Mouse (Mus musculus) heart, postnatal 10 days (tissue): ENCODE measurements around the gene Mep1a. TPM values are rescaled to one million over a fixed set of nuclear protein-coding genes. Genes with fewer than 3 reads are reported as not detected.
"Not testable (repeated sequence)": the region's sequence is repeated elsewhere in the genome, so short reads cannot be mapped to it uniquely, and the experiment has no call there.

Source experiments
- DNase-seq, 2 experiments: peaks; one replicate each; pipeline ENCODE4 v3.0.0; 2021
- intact Hi-C: fragments of 180-260 bp; cut with DNase I; formaldehyde crosslinking; loops from one replicate; pipeline ENCODE4 v1.15.1; 2025
- total RNA-seq, 2 experiments: library from RNA; stranded (reverse); gene quantifications; 2 replicates each; pipeline ENCODE4 v1.2.3; 2021

Gene Mep1a
- not detected for total RNA-seq

DNA sequence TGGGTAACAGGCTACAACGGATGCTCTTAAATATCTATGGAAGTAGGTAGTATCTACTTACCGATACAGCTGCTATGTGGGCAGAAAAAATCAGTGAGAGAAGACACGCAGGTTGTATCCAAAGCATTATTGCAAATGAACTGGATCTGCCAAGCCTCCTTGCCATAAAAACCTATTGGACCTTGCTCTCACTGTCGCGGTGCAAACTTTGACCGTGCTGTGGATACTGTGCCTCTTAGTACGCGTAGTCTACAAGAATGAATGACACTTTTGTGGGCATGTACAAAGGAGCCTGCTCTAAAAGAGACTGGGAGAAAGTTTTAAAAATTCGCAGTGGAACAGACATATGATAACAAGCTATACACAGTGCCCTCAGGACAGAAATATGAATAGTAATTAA, at the start of gene Mep1a:
TSS of gene Mep1a (minus strand) at position 221 of the 400 bp plus-strand sequence.
- no peak for DNase-seq
- intact Hi-C loops = no loop called here

- DNase-seq = no peak
- intact Hi-C loops = no loop called here
These were observed 48.6 kb upstream of the Mep1a start for GRCm38 (mm10) chr17:43551122-43551630.

DNA sequence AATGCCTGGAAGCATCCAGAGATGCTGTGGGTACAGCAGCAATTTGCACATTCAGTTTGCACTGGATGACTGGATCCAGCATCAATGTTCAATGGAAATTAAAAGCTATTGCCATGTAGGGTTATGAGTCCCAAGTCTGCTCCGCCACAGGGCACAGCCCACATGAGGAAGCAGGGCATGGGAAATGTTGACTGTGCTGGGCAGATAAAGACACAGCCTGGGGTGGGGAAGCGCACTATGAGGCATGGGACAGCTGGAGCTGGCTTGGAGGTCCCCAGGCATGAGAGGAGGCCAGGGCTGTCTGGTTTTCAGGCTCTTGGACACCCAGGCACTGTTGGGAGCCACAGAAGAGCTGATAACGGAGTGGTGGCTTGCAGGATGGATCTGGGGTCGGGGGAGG, 41.4 kb upstream of the Mep1a start:
- no peak for DNase-seq
- intact Hi-C loops = no loop called here

GRCm38 (mm10) chr17:43543539-43543938, 40.9 kb upstream of the Mep1a start, which contains the start of gene Ankrd66:
Ankrd66 (minus strand) TSS chr17:43543639.
- no peak for DNase-seq
- intact Hi-C loops = no loop called here

GRCm38 (mm10) chr17:43538767-43539166, 36.2 kb upstream of the Mep1a start:
- DNase-seq = no peak
- intact Hi-C loops = no loop called here

DNA sequence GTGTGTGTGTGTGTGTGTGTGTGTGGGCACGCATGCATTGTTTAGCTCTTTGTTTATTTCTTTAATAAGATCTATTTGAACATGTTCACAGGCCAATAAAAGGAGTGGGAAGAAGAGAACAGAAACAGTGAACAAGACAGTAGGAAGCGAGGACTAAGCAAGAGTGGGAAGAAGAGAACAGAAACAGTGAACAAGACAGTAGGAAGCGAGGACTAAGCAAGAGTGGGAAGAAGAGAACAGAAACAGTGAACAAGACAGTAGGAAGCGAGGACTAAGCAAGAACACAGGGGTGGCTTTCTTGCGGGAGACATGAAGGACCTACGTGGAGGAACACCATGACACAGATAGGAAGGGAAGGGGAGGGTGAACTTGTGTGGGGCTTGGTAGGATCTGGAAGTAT, 34.2 kb upstream of the Mep1a start:
- DNase-seq, intact Hi-C loops: not testable (repeated sequence)

DNA sequence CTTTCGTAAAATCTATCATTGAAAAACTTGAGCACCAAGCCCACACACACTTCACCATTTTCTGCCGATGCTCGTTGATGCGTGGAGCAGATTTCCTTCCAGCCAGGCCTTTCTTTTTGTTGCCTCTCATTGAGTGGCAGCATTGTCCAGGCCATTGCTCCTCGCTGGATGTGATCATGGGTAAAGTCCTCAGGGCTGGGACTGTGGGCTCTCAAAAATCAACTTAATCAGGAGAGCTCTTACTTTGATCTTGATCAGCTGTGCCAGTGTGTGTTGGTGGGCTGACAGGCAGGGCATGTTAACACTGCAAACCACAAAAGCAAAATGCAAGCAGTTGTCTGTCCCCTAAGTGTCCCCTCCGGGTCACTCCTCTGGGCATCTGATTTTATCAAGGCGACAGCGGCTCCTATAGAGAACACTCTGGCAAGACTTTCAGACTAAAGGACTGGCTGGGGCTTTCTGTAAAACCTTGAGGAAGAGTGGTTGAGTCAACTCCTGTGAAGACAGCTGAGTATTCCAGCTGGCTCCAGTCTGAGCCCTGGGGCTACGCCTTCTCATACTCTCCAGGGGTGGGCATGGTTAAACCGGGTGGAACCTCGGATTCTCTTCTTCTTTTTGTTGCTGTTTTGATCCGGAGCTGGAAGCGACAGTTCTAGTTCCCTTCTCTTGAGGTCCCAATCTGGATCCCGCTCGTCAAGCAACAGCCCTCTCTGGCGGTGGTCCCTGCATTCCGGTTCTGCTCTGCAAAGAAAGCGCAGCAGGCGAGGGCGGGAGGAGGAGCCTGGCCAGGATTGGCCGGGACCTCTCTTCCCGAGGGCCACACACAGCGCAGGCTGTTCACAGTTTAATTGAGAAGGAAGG, 32.0 kb upstream of the Mep1a start:
- DNase-seq = peak; percentile 54 to 67

GRCm38 (mm10) chr17:43531192-43531591, 28.6 kb upstream of the Mep1a start:
- intact Hi-C loops = no loop called here

More for the DNA sequence above, 32.0 kb upstream of the Mep1a start:
- intact Hi-C loops = no loop called here

DNA sequence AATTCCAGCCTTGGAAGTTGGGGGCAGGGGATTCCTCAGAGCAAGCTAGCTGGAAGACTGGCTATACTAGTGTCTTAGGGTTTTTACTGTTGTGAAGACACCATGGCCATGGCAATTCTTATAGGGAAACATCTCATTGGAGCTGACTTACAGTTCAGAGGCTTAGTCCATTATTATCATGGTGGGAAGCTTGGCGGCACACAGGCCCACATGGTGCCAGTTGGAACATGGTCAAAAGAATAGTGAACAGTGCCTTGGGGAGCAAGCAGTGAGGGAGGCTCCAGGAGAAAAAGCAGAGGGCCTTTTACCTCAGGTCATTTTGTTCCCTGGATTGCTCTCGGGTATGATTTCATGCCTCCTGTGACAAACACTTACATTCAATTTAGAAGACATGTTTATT, 27.9 kb upstream of the Mep1a start:
- DNase-seq = no peak
- intact Hi-C loops = no loop called here

More at GRCm38 (mm10) chr17:43531192-43531591, 28.6 kb upstream of the Mep1a start:
- no peak for DNase-seq

DNA sequence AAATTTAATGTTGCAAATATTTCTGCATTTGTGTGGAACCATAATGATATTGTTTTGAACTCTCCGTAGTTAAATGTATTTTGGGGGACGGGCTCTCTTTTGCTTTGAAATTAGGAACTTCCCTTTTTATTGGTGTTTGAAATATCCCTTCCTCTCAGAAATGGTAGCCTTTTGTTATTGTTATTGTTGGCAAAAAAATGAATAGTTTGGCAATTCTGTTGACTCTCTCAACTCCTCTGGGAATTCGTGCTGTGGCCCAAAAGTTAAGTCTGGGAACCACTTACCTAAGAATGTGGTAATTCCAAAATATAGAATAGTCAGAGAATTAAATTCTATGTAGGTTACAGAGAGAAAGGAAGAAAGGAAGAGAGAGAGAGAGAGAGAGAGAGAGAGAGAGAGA, 17.6 kb upstream of the Mep1a start:
- intact Hi-C loops = no loop called here

GRCm38 (mm10) chr17:43518644-43519409, 16.2 kb upstream of the Mep1a start:
- peak; percentile 70 to 86 for DNase-seq

More for the DNA sequence above, 17.6 kb upstream of the Mep1a start:
- DNase-seq = no peak

DNA sequence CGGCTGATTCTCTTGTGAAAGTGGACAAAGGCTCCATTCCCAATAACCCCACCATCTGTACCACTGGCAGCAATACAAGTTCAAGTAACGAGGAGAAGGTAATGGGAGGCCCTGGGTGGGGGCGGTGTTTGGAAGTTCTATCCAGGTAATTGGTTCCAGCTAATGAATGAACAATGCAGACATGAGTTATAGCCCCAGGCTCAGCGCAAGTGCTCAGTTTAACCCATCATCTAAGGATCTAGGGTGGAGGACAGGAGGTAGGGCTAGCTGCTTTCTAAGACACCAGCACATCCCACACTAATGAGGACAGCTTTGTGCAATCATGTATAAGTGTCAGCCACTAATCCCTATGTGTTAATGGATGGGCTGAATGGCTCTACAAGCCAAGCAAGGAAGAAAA, 8.2 kb upstream of the Mep1a start:
- intact Hi-C loops = no loop called here
- no peak for DNase-seq

More at GRCm38 (mm10) chr17:43518644-43519409, 16.2 kb upstream of the Mep1a start:
- intact Hi-C loops = loop anchor here (1.0 to 5.0 kb wide), 4 partner anchors 87 to 254 kb away; no protein-coding TSS in a partner anchor

GRCm38 (mm10) chr17:43504594-43504934, 2.0 kb upstream of the Mep1a start:
- intact Hi-C loops = no loop called here
- no peak for DNase-seq

DNA sequence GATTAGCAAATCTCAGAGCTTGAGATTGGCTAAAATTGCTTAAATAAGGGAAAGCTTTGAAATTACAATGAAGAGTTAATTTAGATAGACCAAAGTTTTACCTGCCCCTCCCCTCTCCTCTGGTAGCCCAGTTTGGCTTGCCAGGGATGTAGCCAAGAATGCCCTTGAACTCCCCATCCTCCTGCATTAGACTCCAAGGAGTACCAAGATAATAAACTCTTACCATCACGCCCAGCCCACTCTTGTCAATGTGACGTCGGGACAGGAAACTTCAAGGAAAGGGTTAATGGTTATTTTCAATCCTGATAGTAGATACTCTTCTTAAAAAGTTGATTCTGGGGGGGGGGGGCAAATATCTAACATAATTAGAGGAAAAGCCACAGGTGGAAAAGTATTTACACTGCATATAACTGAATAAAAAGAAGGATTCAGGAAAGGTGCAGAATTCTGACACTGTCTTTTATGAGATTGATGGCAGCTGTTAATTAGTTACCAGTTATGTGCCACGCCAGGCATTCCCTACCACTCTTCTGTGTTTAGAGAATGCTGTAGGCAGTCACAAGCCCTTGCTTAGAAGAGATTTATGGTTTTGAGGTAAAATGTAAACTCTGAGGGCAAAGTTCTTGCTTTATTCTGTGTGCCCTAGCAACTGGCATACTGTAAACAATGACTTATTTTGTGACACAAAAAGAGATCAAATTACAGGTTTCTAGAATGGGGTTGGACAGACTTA, 1.4 kb upstream of the Mep1a start:
- DNase-seq = no peak
- intact Hi-C loops = no loop called here

- no peak for DNase-seq
- intact Hi-C loops = no loop called here
These were observed 981 bp downstream of the Mep1a start for GRCm38 (mm10) chr17:43501631-43502030.

GRCm38 (mm10) chr17:43501223-43501622, 1.4 kb downstream of the Mep1a start:
- DNase-seq = no peak
- intact Hi-C loops = no loop called here

DNA sequence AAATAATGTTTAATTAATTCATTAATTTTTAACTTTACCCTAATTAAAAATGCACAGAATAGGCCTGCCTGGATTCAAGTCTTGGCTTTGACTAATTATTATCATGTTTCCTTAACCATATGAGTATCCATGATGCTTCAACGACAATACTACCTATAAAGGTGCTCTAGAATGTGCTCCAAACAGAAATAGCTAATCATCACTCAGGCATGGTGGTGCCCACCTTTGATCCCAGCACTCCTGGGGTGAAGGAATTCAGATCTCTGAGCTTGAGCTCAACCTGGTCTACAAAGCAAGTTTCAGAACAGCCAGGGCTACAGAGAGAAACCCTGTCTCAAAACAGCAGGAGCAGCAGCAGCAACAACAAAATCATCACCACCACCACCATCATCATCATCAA, 2.1 kb downstream of the Mep1a start:
- DNase-seq = no peak
- intact Hi-C loops = no loop called here

DNA sequence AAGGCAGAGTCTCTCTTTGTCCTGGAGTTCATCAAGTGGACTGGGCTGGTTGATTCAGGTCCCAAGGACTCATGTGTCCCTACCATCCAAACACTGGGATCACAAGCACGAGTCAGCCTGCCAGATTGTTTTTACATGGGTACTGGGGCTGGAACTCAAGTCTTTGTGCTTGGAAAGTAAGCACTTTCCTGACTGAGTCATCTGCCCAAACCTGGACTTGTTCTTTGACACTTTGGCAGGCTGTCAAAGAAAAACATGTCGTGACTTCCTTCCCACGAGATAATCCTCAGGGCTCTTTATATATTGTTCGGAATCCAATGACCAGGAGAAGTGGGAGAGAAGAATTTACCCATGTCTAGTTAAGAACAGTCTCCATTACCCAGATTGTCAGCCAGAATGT, 5.1 kb downstream of the Mep1a start:
- no peak for DNase-seq
- intact Hi-C loops = no loop called here

DNA sequence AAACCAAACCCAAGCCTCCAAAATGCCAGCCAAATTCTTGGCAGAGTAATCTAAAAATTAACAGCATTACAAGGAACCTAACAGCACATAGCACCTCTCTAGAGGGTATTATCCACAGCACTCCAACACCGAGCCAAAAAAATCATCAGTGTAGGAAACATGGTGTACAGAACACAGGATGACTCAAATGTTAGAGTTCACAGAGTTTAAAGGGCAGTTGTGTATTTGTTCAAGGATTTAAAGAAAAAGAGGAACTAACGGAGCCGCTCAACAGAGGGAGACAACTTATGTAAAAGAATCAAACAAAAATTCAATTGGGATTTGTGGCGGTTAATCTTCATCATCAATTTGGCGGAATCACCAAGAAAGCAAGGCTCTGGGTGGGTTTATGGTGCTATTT, 7.1 kb downstream of the Mep1a start:
- no peak for DNase-seq
- intact Hi-C loops = no loop called here

DNA sequence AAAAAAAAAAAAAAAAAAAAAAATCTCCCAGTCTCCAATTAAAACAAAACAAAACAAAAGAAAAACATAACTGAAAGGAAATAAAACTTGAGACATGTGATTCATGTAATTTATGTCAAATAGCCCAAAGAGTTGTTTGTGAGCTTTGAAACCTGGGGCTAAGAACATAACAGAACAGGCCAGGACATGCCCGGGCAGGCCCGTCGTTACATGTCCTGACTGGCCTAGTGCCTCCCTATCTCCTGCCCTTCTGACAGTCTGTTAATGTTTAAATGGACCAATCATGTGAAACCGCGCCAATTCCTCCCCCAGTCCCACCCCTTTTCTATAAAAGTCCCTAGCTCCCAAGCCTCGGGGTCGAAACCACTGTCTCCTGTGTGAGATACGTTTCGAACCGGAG, 12.2 kb downstream of the Mep1a start:
- DNase-seq, intact Hi-C loops: not testable (repeated sequence)
